Mouse (Mus musculus): Measurements from ENCODE around the gene Hs3st1. TPM values are rescaled to one million over a fixed set of nuclear protein-coding genes. Genes with fewer than 3 reads are reported as not detected.

The Hs3st1 gene
- polyA plus RNA-seq, 1 experiment: not detected

DNA sequence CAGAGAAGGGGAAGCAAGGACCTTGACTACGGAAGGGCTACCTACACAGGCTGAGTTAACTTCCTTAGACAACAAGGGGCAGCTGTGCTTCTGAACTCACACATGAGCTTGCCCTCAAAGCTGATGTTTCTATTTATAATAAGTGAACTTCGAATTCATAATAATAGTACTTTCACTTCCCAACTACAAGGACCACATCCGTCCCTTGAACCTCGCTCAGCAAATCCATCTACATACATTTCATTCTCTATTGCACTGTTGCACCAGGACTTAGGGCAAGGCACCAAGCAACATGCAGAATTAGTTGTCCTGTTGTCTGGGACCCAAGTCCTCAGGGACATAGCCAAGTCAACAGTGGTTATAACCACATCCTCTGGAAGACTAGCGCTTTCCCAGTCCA, 124.4 kb downstream of the Hs3st1 start:
- peak overlapping the region; percentile 69 for H3K27ac ChIP-seq (ENCODE audit: insufficient read depth, low read depth, low read length)
- H3K4me1 ChIP-seq (ENCODE audit: control insufficient read depth, insufficient read depth, low read length): peaks cover 16% of the 10 kb centered on the region
- no peak for TF ChIP-seq POLR2A (IDR thresholded peaks at IDR 0.05; ENCODE audit: borderline replicate concordance, low read depth, low read length)
- no peak for TF ChIP-seq CTCF (IDR thresholded peaks at IDR 0.05; ENCODE audit: low read depth, low read length)
- no peak overlapping the region for H3K4me3 ChIP-seq (ENCODE audit: insufficient read depth, low read length)

DNA sequence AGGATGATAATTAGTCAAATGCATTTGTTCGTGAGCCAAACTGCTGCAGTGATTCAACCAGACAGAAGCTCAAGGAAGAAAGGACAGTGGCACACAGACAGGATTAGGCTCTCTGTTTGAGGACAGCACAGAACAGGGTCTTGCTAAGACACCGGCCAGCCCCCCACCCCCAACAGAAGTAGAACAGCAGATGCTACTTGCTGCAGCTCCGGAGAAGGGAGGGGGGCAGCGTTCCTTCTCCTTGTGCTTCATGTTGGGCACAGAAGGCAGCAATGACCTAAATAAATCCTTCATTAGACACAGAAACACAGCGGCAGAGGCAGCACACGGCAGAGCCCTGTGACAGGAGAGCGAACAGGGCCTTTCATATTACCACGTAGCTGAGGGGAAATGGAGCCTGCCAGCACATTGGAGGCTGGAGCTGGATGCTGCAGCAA, 130.2 kb downstream of the Hs3st1 start:
- no peak for TF ChIP-seq CTCF (IDR thresholded peaks at IDR 0.05; ENCODE audit: low read depth, low read length)
- no peak for TF ChIP-seq POLR2A (IDR thresholded peaks at IDR 0.05; ENCODE audit: borderline replicate concordance, low read depth, low read length)
- Histone ChIP-seq H3K27ac (ENCODE audit: insufficient read depth, low read depth, low read length) (no peak overlapping the region), H3K4me3 (ENCODE audit: insufficient read depth, low read length) (no peak overlapping the region), H3K4me1 (ENCODE audit: control insufficient read depth, insufficient read depth, low read length) (peaks cover 6% of the 10 kb centered on the region)

DNA sequence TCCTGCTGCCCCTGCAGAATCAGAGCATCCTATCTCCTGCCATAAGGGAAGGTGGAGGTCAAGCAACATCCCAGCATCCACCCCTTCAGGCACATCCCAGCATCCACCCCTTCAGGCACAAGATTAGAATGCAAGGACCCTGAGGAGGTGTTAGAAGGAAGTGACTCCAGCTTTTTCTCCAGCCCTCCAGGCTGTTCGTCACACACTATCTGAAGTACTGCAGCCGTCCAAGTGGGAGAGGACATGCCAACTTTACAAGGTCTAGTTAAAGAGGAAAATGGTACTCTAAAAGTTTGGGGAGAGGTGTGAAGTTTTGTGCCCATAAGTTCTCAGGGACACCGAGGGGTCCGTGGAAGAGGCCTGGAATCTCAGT, 131.1 kb downstream of the Hs3st1 start:
- TF ChIP-seq POLR2A (IDR thresholded peaks at IDR 0.05; ENCODE audit: borderline replicate concordance, low read depth, low read length) (no peak), CTCF (IDR thresholded peaks at IDR 0.05; ENCODE audit: low read depth, low read length) (no peak)
- no peak overlapping the region for H3K4me3 ChIP-seq (ENCODE audit: insufficient read depth, low read length)
- H3K4me1 ChIP-seq (ENCODE audit: control insufficient read depth, insufficient read depth, low read length): peaks cover 2% of the 10 kb centered on the region; the same call in 1 of the 2 replicates
- H3K27ac ChIP-seq (ENCODE audit: insufficient read depth, low read depth, low read length): no peak overlapping the region

DNA sequence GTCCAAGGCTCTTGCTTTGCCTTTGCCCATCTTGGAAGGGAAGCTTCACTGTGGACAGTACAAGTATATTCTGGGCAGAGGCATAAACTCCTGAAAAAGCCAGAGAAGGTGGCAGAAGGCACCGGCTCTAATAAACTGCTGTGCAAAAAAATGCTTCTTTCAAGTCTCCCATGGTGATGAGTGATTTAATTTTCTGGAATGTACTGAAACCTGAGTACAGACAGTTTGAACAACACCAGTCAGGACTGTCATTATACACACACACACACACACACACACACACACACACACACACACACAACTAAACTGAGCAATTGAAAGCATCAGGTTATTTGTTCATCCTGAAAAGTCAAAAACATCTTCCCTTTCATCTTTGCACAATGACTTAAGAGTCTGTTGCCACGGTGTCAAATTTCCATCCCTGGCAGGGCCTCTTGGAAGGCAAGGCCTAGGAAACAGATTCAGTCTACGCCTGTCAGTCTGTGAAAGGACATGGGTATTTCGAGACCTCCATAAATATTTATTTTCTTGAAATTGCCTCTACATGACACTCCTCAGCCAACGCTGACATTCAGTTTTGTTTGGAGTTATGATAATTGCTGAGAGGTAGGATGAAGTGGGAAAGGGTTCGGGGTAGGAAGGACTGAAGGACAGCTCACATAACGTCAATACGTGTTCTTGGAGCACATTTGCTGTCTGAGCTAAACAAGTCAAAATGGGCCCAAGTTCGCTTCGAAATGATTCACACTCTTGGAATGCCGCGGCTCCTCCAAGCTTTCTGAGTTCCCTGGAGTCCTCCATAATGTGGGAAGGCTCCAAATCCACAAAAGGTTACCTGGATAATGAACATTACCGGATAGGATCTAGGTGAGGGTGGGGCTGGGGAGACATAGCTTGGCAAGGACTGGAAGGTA, 131.7 kb downstream of the Hs3st1 start:
- no peak overlapping the region for H3K27ac ChIP-seq (ENCODE audit: insufficient read depth, low read depth, low read length)
- TF ChIP-seq CTCF (IDR thresholded peaks at IDR 0.05; ENCODE audit: low read depth, low read length): no peak
- no peaks in the 10 kb centered on the region for H3K4me1 ChIP-seq (ENCODE audit: control insufficient read depth, insufficient read depth, low read length)
- no peak overlapping the region for H3K4me3 ChIP-seq (ENCODE audit: insufficient read depth, low read length)

DNA sequence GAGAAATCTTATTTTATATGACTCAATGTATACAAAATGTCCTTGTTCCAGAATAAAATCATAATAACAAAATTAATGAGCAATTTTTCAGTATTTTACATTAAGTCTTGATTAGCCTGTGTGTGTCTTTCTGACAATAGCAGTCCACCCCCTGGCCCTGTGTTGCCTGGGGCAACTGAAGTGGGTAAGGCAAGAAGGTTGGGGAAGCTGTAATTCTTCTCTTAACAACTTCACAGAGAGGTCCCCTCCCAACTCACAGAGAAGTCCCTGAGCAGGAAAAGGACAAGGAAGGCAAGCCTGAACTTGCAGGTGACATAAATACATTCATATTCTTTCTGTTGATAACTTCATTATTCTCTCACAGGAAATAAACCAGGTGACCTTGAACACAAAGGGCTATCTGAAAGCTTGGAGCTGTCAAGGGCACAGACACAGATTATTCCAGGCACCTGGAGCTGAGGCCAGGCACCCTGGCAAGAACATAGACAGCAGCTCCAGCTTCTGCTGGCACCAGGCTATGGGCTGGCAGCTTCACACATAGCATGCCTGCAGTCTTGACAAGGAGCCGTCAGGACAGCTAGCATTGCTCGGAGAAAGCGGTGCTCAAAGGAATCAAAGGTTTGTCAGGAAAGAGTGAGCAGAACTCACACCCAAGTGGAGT, 134.9 kb downstream of the Hs3st1 start:
- no peak overlapping the region for H3K27ac ChIP-seq (ENCODE audit: insufficient read depth, low read depth, low read length)
- H3K4me3 ChIP-seq (ENCODE audit: insufficient read depth, low read length): no peak overlapping the region
- TF ChIP-seq POLR2A (IDR thresholded peaks at IDR 0.05; ENCODE audit: borderline replicate concordance, low read depth, low read length) (no peak), CTCF (IDR thresholded peaks at IDR 0.05; ENCODE audit: low read depth, low read length) (no peak)
- no peaks in the 10 kb centered on the region for H3K4me1 ChIP-seq (ENCODE audit: control insufficient read depth, insufficient read depth, low read length)

- no peak for TF ChIP-seq POLR2A (IDR thresholded peaks at IDR 0.05; ENCODE audit: borderline replicate concordance, low read depth, low read length)
- no peak for TF ChIP-seq CTCF (IDR thresholded peaks at IDR 0.05; ENCODE audit: low read depth, low read length)
Measured at GRCm38 (mm10) chr5:39617354-39617977, 137.8 kb downstream of the Hs3st1 start.

DNA sequence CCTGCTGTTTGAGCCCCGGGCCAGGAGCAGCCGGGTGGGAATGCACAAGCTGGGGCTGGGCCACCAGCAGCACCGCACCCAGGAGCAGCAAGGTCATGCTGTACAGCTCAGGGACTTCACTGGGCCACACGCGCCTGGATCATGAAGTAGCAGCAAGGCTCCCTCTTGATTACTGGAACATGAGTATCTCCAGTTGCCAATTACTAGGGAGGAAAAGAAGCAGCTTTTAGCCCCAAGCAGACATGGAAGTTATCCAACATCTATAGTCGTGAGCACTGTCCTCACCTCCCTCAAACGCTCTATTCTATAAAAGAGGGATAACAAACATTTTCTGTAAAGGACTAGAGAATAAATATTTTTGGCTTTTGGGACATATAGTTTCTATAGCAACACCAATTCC, 140.1 kb downstream of the Hs3st1 start:
- no peak overlapping the region for H3K4me3 ChIP-seq (ENCODE audit: insufficient read depth, low read length)
- no peaks in the 10 kb centered on the region for H3K4me1 ChIP-seq (ENCODE audit: control insufficient read depth, insufficient read depth, low read length)
- TF ChIP-seq CTCF (IDR thresholded peaks at IDR 0.05; ENCODE audit: low read depth, low read length): no peak
- TF ChIP-seq POLR2A (IDR thresholded peaks at IDR 0.05; ENCODE audit: borderline replicate concordance, low read depth, low read length): no peak
- no peak overlapping the region for H3K27ac ChIP-seq (ENCODE audit: insufficient read depth, low read depth, low read length)

More at GRCm38 (mm10) chr5:39617354-39617977, 137.8 kb downstream of the Hs3st1 start:
- Histone ChIP-seq H3K4me3 (ENCODE audit: insufficient read depth, low read length) (no peak overlapping the region), H3K4me1 (ENCODE audit: control insufficient read depth, insufficient read depth, low read length) (no peaks in the 10 kb centered on the region), H3K27ac (ENCODE audit: insufficient read depth, low read depth, low read length) (no peak overlapping the region)

DNA sequence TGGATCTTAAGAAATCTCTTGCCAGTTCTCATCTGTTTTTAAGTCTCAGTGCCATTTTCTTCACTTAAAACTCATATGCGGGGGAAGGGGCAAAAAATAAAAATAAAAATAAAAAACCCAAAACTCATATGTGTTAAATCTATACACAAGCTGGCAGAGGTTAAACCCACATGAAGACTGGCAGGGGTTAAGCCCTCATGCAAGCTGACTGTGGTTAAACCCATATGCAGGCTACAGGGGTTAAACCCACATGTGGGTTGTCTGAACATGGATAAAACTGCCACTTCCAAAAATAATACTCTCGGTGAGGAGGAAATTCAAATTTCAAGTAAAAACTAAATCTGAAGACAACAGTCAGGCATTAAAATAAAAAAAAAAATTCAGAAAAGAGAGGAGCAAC, 141.7 kb downstream of the Hs3st1 start:
- H3K4me3 ChIP-seq (ENCODE audit: insufficient read depth, low read length): no peak overlapping the region
- no peak for TF ChIP-seq POLR2A (IDR thresholded peaks at IDR 0.05; ENCODE audit: borderline replicate concordance, low read depth, low read length)
- no peaks in the 10 kb centered on the region for H3K4me1 ChIP-seq (ENCODE audit: control insufficient read depth, insufficient read depth, low read length)

DNA sequence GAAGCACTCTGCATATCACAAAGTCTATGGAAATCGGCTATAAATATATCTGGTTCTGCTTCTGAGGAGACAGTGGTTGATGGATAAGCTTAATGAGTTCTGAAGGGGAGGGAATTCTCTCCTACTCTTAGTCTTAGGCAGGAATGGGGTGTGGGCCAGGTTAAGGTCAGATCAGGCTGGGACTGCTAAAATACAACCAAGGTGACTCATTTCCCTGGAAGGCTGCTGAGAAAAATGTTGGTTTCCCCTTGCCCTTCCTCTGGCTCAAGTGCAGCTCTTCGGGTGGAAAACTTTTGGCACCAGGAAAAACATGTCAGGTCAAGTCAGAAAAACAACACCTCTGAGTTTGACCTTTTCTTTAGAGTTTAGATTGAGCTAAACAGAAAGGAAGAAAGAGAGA, 143.0 kb downstream of the Hs3st1 start:
- no peak overlapping the region for H3K27ac ChIP-seq (ENCODE audit: insufficient read depth, low read depth, low read length)
- no peak overlapping the region for H3K4me3 ChIP-seq (ENCODE audit: insufficient read depth, low read length)
- TF ChIP-seq CTCF (IDR thresholded peaks at IDR 0.05; ENCODE audit: low read depth, low read length): no peak
- no peak for TF ChIP-seq POLR2A (IDR thresholded peaks at IDR 0.05; ENCODE audit: borderline replicate concordance, low read depth, low read length)
- no peaks in the 10 kb centered on the region for H3K4me1 ChIP-seq (ENCODE audit: control insufficient read depth, insufficient read depth, low read length)

More for the DNA sequence above, 141.7 kb downstream of the Hs3st1 start:
- H3K27ac ChIP-seq (ENCODE audit: insufficient read depth, low read depth, low read length): no peak overlapping the region

DNA sequence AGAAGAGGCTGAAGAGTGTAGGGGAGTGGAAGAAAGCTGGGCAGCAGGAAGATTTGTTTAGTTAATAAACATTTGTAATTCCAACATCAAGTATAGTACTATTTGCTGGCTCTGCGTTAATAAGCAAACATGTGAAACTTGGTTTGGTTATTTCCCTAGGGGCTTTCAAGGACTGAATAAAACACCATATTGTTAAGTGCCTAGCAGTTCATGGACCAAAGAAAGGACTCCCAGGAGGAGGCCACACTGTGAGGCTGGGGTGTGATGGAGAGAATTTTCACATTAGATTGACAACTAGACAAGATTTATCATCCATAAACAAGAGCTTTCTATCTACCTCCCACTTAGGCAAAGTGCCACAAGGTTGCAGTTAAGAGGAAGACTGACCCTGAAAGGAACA, 147.0 kb downstream of the Hs3st1 start:
- TF ChIP-seq POLR2A (IDR thresholded peaks at IDR 0.05; ENCODE audit: borderline replicate concordance, low read depth, low read length) (no peak), CTCF (IDR thresholded peaks at IDR 0.05; ENCODE audit: low read depth, low read length) (no peak)
- Histone ChIP-seq H3K4me1 (ENCODE audit: control insufficient read depth, insufficient read depth, low read length) (no peaks in the 10 kb centered on the region), H3K27ac (ENCODE audit: insufficient read depth, low read depth, low read length) (no peak overlapping the region), H3K4me3 (ENCODE audit: insufficient read depth, low read length) (no peak overlapping the region)
